Mouse (Mus musculus) kidney, adult 2 months (tissue): ENCODE measurements around the gene Msn.

Experiments
- CTCF ChIP-seq: fragments of 200-500 bp; conservative IDR thresholded peaks from 2 replicates; pipeline ENCODE4 v1.5.1; 2011; ENCODE audit warnings: low read depth, mild to moderate bottlenecking, control low read depth, low read length, moderate library complexity, mixed read lengths; ENCODE audit not compliant: insufficient read depth, insufficient read length
- POLR2A ChIP-seq: fragments of 200-500 bp; IDR thresholded peaks from one replicate; pipeline ENCODE4 v1.6.1; 2011; ENCODE audit warnings: low read depth, low read length, control low read depth

DNA sequence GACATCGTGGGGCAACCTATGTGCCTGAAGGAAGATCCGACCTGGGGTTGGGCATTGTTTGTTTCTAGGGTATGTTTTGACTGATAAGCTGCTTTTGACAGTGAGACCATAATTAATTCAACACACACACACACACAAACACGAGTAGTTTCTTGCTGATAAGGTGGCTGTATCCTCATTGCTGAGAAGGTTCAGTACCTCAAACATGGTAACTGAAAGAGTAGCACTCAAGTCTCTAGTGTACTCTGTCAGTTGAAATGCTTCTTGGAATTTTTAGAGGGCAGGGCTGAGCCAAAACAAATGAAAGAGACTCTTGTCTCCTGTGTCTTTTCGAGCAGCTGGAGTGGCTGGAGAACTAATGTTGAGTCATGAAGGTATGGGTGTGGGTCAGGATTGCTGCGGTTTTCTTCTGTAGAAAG is 38.4 kb downstream of the Msn start:
- TF ChIP-seq POLR2A (no peak), CTCF (no peak)
